In the genomic region with DNA sequence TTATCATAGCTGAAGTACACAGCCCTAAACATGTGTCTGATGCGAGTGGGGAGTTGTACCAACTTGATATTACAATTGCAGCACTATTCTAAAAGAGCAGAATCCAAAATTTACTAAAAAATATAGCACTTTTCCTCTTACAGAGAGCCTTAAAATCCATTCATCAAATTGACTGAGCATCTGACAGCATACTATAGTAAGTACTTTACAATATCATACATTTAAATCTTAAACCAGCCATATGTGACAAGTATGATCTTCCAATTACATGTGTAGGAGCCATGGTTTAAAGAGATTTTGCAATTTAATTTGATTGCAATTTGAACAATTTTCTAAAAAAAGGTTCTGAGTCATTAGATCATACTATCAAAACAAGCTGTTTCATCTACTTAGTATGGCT, we compare ENCODE assay signal across 21 mouse cellular contexts.
DNase-seq lines count a peak whose midpoint lies in the region; ATAC-seq and TF ChIP-seq lines count a peak whose summit lies in the region.
"Had no signal": no experiment of that assay in that cellular context is flagged by ENCODE, and none has a peak within 500 bp of the region (broad histone marks: within the 10 kb centered on the region; RNA-seq: fewer than 3 reads in every experiment).

No protein-coding gene starts in this region.

- H3K9ac ChIP-seq in forebrain, embryonic 16.5 days (replicated peaks; ENCODE audit: low read depth, low read length), result no peak overlapping the region
- no peak overlapping the region for H3K9ac ChIP-seq in forebrain, embryonic 14.5 days (ENCODE audit: low read length)
- no peak overlapping the region for H3K9ac ChIP-seq in forebrain, postnatal 0 days
- H3K9ac ChIP-seq in forebrain, embryonic 15.5 days (replicated peaks), result no peak overlapping the region

- no peak for TF ChIP-seq CTCF in forebrain, postnatal 0 days (IDR thresholded peaks at IDR 0.05; ENCODE audit: low read depth)
- TF ChIP-seq CTCF in layer of hippocampus, adult 2 months (conservative IDR thresholded peaks at IDR 0.05), result no peak

- no peaks in the 10 kb centered on the region for H3K36me3 ChIP-seq in forebrain, embryonic 16.5 days (ENCODE audit: control insufficient read depth, insufficient read depth)
- no peaks in the 10 kb centered on the region for H3K36me3 ChIP-seq in forebrain, embryonic 14.5 days (ENCODE audit: control insufficient read depth, insufficient read depth, low read length)
- H3K36me3 ChIP-seq in forebrain, postnatal 0 days (ENCODE audit: insufficient read depth), result no peaks in the 10 kb centered on the region
- H3K36me3 ChIP-seq in forebrain, embryonic 15.5 days, result no peaks in the 10 kb centered on the region
- H3K36me3 ChIP-seq: G1E had no signal

- no peak overlapping the region for H3K4me2 ChIP-seq in forebrain, embryonic 16.5 days (ENCODE audit: low read length)
- no peak overlapping the region for H3K4me2 ChIP-seq in forebrain, embryonic 14.5 days (ENCODE audit: low read length)
- H3K4me2 ChIP-seq in forebrain, postnatal 0 days (ENCODE audit: low read depth), result no peak overlapping the region
- no peak overlapping the region for H3K4me2 ChIP-seq in forebrain, embryonic 15.5 days (replicated peaks)

- DNase-seq in forebrain, embryonic 14.5 days (ENCODE audit: low spot score), result no peak
- no peak for DNase-seq in forebrain, postnatal 0 days
- DNase-seq in layer of hippocampus, adult 2 months (ENCODE audit: low spot score in 2 of 2), result no peak
- no peak for DNase-seq in layer of hippocampus, postnatal 36 days
- DNase-seq: adrenal gland, adult 2 months; adrenal gland, adult 8-10 months; adrenal gland, postnatal 10 days; adrenal gland, postnatal 14 days; adrenal gland, postnatal 25 days; adrenal gland, postnatal 36 days; B cell, adult 2 months; cerebellum, adult 11 months; cerebellum, adult 11-12 months; cerebellum, adult 18-20 months had no signal

- no peak overlapping the region for H3K4me3 ChIP-seq in forebrain, embryonic 16.5 days (replicated peaks; ENCODE audit: low read length)
- H3K4me3 ChIP-seq in forebrain, embryonic 14.5 days (ENCODE audit: low read depth, low read length), result no peak overlapping the region
- H3K4me3 ChIP-seq in forebrain, postnatal 0 days (ENCODE audit: low read depth, low read length), result no peak overlapping the region
- no peak overlapping the region for H3K4me3 ChIP-seq in forebrain, embryonic 15.5 days
- no peak overlapping the region for H3K4me3 ChIP-seq in layer of hippocampus, adult 2 months

- WGBS in forebrain, embryonic 16.5 days, result 79% methylated on average over 1 of the region's 1 CpGs
- WGBS in forebrain, embryonic 14.5 days, result 76% methylated on average over 1 of the region's 1 CpGs
- 73% methylated on average over 1 of the region's 1 CpGs for WGBS in forebrain, postnatal 0 days
- 78% methylated on average over 1 of the region's 1 CpGs for WGBS in forebrain, embryonic 15.5 days

- H3K9me3 ChIP-seq in forebrain, embryonic 16.5 days (ENCODE audit: control insufficient read depth, low read length), result no peaks in the 10 kb centered on the region
- H3K9me3 ChIP-seq in forebrain, embryonic 14.5 days (replicated peaks; ENCODE audit: control insufficient read depth, low read length), result no peaks in the 10 kb centered on the region
- no peaks in the 10 kb centered on the region for H3K9me3 ChIP-seq in forebrain, postnatal 0 days (ENCODE audit: low read length)
- H3K9me3 ChIP-seq in forebrain, embryonic 15.5 days, result no peaks in the 10 kb centered on the region
- H3K9me3 ChIP-seq: G1E had no signal

- H3K4me1 ChIP-seq in forebrain, embryonic 16.5 days (replicated peaks; ENCODE audit: control insufficient read depth, insufficient read depth, low read length), result no peaks in the 10 kb centered on the region
- no peaks in the 10 kb centered on the region for H3K4me1 ChIP-seq in forebrain, embryonic 14.5 days (ENCODE audit: control insufficient read depth, insufficient read depth, low read length)
- H3K4me1 ChIP-seq in forebrain, postnatal 0 days (ENCODE audit: insufficient read depth), result no peaks in the 10 kb centered on the region
- H3K4me1 ChIP-seq in forebrain, embryonic 15.5 days, result no peaks in the 10 kb centered on the region

- H3K27ac ChIP-seq in forebrain, embryonic 16.5 days (ENCODE audit: low read length), result no peak overlapping the region
- H3K27ac ChIP-seq in forebrain, embryonic 14.5 days (ENCODE audit: low read depth, low read length), result no peak overlapping the region
- no peak overlapping the region for H3K27ac ChIP-seq in forebrain, postnatal 0 days (ENCODE audit: low read depth, low read length)
- H3K27ac ChIP-seq in forebrain, embryonic 15.5 days (replicated peaks), result no peak overlapping the region
- H3K27ac ChIP-seq in layer of hippocampus, adult 2 months, result peak overlapping the region; percentile 69; the same call in 1 of the 2 replicates

- peak; percentile 61; the same call in 1 of the 2 replicates for ATAC-seq in forebrain, embryonic 16.5 days
- no peak for ATAC-seq in forebrain, embryonic 14.5 days
- peak; percentile 65; the same call in 1 of the 2 replicates for ATAC-seq in forebrain, postnatal 0 days
- no peak for ATAC-seq in forebrain, embryonic 15.5 days (replicated peaks)
- ATAC-seq: activated CD4-positive, CD25-positive, alpha-beta regulatory T cell, adult 4 months; CD4-positive, CD25-positive, alpha-beta regulatory T cell, adult 4 months; Patski had no signal

- no peaks in the 10 kb centered on the region for H3K27me3 ChIP-seq in forebrain, embryonic 16.5 days (replicated peaks; ENCODE audit: control insufficient read depth, insufficient read depth, low read length)
- no peaks in the 10 kb centered on the region for H3K27me3 ChIP-seq in forebrain, embryonic 14.5 days (replicated peaks; ENCODE audit: control insufficient read depth, insufficient read depth, low read length)
- H3K27me3 ChIP-seq in forebrain, postnatal 0 days (ENCODE audit: insufficient read depth, low read length), result no peaks in the 10 kb centered on the region
- H3K27me3 ChIP-seq in forebrain, embryonic 15.5 days, result no peaks in the 10 kb centered on the region
- H3K27me3 ChIP-seq: CH12.LX, Patski had no signal

Comparison
In these comparisons a context has a peak if more than half of its experiments do, and no peak if none do; other contexts are left out.
1. ATAC-seq: peak in forebrain, embryonic 16.5 days (single experiment) and forebrain, postnatal 0 days (single experiment); none in forebrain, embryonic 14.5 days (single experiment) and forebrain, embryonic 15.5 days (single experiment).